Mouse (Mus musculus) duodenum, adult 2 months (tissue): ENCODE results near the gene Dnah10. TPM values are rescaled to one million over a fixed set of nuclear protein-coding genes. Genes with fewer than 3 reads are reported as not detected.

ENCODE experiments used
- polyA plus RNA-seq: library from polyadenylated mRNA; depleted of rRNA; stranded (reverse); fragments of >200 nt; gene quantifications from 2 replicates; pipeline ENCODE4 v1.2.3, GENCODE M21; 2012; ENCODE audit warnings: low replicate concordance; rRNA removed

Gene Dnah10
- 0.07 and 0.08 TPM in 2 replicates for polyA plus RNA-seq

DNA sequence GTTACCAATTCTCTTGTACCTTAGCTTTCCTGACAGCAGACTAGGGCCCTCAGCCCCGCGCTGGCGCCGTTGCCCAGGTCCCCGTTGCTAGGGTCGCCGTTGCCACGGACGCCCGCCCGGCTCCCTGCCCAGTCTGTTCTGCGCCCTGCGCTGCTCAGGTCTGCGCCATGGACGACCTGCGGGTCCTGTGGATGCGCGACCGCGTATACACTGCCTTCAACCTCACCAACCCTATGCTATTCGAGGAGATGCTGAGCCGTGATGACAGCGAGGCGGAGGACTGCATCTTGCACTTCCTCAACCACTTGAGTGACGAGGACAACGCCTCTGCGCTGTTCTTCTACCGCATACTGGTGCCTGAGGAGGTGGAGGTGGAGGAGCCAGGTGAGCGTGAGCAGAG is at the start of gene Dnah10:
Dnah10 (plus strand) TSS at position 89 of the 400 bp plus-strand sequence.

DNA sequence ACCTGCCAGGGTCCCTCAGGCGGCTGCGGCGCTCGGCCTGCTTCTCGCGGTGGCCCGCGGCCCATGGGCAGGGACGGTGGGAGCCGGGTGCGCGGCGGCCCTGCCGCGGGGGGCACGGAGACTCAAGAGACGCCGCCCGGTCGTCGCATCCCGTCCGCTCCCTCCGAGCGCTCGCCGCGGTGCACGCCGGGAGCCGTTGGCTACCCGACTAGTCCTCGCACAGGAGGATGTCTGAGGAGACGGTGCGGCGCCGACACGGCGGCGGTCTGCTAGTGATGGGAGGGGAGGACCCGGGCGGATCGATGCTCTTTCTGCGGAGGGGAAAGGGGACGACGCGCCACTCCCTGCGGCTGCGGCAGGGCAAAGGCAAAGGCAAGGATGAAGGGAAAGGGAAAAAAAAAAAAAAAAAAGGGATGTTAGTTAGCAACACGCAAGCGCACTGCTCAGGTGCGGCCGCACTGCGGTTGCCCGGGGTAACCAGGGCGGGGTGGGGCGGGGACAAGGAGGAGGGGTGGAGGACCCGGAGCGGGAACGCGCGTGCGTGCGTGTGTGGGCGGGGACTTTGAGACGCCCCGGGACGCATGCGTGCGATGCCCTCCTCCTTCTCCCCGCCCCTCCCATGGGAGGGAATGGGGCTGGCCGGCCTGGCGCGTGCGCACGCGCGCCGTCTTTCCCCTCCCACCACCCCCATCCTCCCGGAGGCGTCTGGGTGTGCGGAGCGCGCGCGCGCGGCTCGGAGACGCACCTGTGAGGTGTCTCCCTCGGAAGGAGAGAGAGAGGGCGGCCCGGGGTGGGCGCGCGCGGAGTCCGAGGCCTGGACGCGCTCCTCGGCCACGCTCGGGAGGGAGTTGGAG is 137.4 kb downstream of the Dnah10 start, which contains the start of the genes Ccdc92 and Zfp664:
Ccdc92 (minus strand) TSS at position 412 of the 854 bp plus-strand sequence.
Zfp664 (plus strand) TSS at position 679 of the 854 bp plus-strand sequence.

Other genes starting within 250 kb of the Dnah10 start
- gene Rilpl2, start 246.7 kb upstream of the Dnah10 start, polyA plus RNA-seq = 24.6 and 31.7 TPM in 2 replicates
- 0.69 and 2.2 TPM in 2 replicates for gene Snrnp35, start 242.0 kb upstream of the Dnah10 start, polyA plus RNA-seq
- 2.4 and 2.9 TPM in 2 replicates for gene Rilpl1, start 193.7 kb upstream of the Dnah10 start, polyA plus RNA-seq
- 112 and 160 TPM in 2 replicates for gene Tmed2, start 184.4 kb upstream of the Dnah10 start, polyA plus RNA-seq
- 8.1 and 10.4 TPM in 2 replicates for gene Ddx55, start 172.2 kb upstream of the Dnah10 start, polyA plus RNA-seq
- gene Eif2b1, start 146.0 kb upstream of the Dnah10 start, polyA plus RNA-seq = 8.7 and 10.2 TPM in 2 replicates
- 16.5 and 17.2 TPM in 2 replicates for gene Gtf2h3, start 145.9 kb upstream of the Dnah10 start, polyA plus RNA-seq
- 109 and 146 TPM in 2 replicates for gene Atp6v0a2, start 96.5 kb upstream of the Dnah10 start, polyA plus RNA-seq
- gene Ccdc92, start 137.3 kb downstream of the Dnah10 start, polyA plus RNA-seq = 4.2 and 6.9 TPM in 2 replicates
- gene Zfp664, start 137.6 kb downstream of the Dnah10 start, polyA plus RNA-seq = 8.7 and 9.2 TPM in 2 replicates